Mouse (Mus musculus) megakaryocyte, embryonic 14.5 days (primary cell): ENCODE data around the gene Lrmda. TPM values are rescaled to one million over a fixed set of nuclear protein-coding genes. Genes with fewer than 3 reads are reported as not detected.

Experiments used
- H3K27me3 ChIP-seq: replicated peaks from 2 replicates; pipeline ENCODE3; 2012; ENCODE audit warnings: inconsistent platforms
- H3K36me3 ChIP-seq: replicated peaks from 2 replicates; pipeline ENCODE3; 2012; ENCODE audit warnings: low read length, inconsistent platforms, mixed read lengths
- H3K4me1 ChIP-seq: 2 replicates; pipeline ENCODE4 v1.6.1; 2012; ENCODE audit warnings: inconsistent platforms
- H3K4me3 ChIP-seq: replicated peaks from 2 replicates; pipeline ENCODE3; 2012; ENCODE audit warnings: moderate library complexity, mild to moderate bottlenecking, inconsistent platforms
- H3K9me3 ChIP-seq: 2 replicates; pipeline ENCODE4 v1.6.1; 2012; ENCODE audit warnings: inconsistent platforms
- FLI1 ChIP-seq: IDR thresholded peaks from 2 replicates; pipeline ENCODE4 v1.6.1; 2012; ENCODE audit warnings: low read length, inconsistent platforms, mixed read lengths
- GATA1 ChIP-seq: IDR thresholded peaks from 3 replicates; pipeline ENCODE4 v1.6.1; 2012; ENCODE audit warnings: mixed read lengths, low read length, inconsistent platforms, borderline replicate concordance
- polyA plus RNA-seq: library from polyadenylated mRNA; stranded (reverse); fragments of >175 nt; gene quantifications from 2 replicates; pipeline ENCODE4 v1.2.3, GENCODE M21; 2012; ENCODE audit warnings: low replicate concordance; ENCODE audit not compliant: insufficient read depth

The Lrmda gene
- polyA plus RNA-seq, 1 experiment: 7.1 TPM

DNA sequence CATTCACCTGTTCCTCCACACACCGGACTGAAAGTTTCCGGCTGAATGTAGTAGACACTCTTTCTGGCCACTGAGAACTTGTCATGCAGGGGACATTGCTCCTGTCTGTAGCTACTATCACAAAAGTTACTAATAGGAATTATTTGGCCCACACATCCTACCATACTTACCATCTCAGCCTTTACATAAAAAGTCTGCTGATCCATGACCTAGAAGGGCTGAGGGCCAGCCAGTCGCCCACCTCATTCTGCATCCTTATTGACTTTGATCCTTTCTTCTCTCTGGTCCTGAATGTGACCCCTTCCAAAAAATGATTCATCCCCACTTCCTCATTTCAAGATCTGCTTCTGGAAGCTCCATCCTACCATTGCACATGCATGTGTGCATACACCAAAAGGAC lies 534.2 kb downstream of the Lrmda start:
- no peaks in the 10 kb centered on the region for H3K27me3 ChIP-seq
- no peaks in the 10 kb centered on the region for H3K36me3 ChIP-seq
- peaks cover 3% of the 10 kb centered on the region; the same call in 1 of the 2 replicates for H3K4me1 ChIP-seq
- H3K9me3 ChIP-seq: no peaks in the 10 kb centered on the region
- no peak for TF ChIP-seq FLI1
- TF ChIP-seq GATA1: no peak
- H3K4me3 ChIP-seq: no peak overlapping the region

GRCm38 (mm10) chr14:22572486-22572885 lies 553.0 kb downstream of the Lrmda start:
- Histone ChIP-seq H3K4me1 (no peaks in the 10 kb centered on the region), H3K9me3 (no peaks in the 10 kb centered on the region), H3K4me3 (no peak overlapping the region), H3K36me3 (no peaks in the 10 kb centered on the region), H3K27me3 (peaks cover 5% of the 10 kb centered on the region)
- TF ChIP-seq GATA1 (no peak), FLI1 (no peak)

DNA sequence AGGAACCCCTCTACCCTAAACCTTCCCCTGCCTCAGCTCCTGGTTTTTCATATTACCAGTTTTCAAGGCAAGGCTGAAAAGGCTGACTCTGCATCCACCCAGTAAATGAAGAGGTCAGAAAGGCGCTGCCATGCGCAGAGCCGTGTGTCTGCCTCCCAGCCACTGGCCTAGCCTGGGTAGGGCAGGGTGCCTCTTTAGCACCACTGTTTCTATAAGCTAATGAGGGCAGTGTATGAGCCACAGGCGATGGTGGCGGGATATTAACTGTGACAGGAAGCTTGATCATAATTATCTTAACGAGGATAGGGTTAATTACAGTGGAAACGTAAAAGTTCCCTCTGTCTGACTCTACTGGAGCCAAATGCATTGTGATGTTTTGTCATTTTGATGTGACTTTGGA lies 554.1 kb downstream of the Lrmda start:
- TF ChIP-seq GATA1 (no peak), FLI1 (no peak)
- no peaks in the 10 kb centered on the region for H3K4me1 ChIP-seq
- no peaks in the 10 kb centered on the region for H3K9me3 ChIP-seq
- H3K4me3 ChIP-seq: no peak overlapping the region
- peaks cover 5% of the 10 kb centered on the region for H3K27me3 ChIP-seq
- H3K36me3 ChIP-seq: no peaks in the 10 kb centered on the region

- no peaks in the 10 kb centered on the region for H3K4me1 ChIP-seq
- no peaks in the 10 kb centered on the region for H3K36me3 ChIP-seq
- peaks cover 5% of the 10 kb centered on the region for H3K27me3 ChIP-seq
- no peak for TF ChIP-seq FLI1
- no peak for TF ChIP-seq GATA1
- no peaks in the 10 kb centered on the region for H3K9me3 ChIP-seq
- H3K4me3 ChIP-seq: no peak overlapping the region
These were observed 554.5 kb downstream of the Lrmda start for GRCm38 (mm10) chr14:22574006-22574405.

GRCm38 (mm10) chr14:22576441-22576840 lies 556.9 kb downstream of the Lrmda start:
- Histone ChIP-seq H3K27me3 (peaks cover 9% of the 10 kb centered on the region), H3K36me3 (no peaks in the 10 kb centered on the region), H3K4me3 (no peak overlapping the region), H3K4me1 (no peaks in the 10 kb centered on the region), H3K9me3 (no peaks in the 10 kb centered on the region)
- TF ChIP-seq FLI1 (no peak), GATA1 (no peak)

- H3K4me1 ChIP-seq: no peaks in the 10 kb centered on the region
- no peak for TF ChIP-seq FLI1
- TF ChIP-seq GATA1: no peak
These were observed 558.0 kb downstream of the Lrmda start for GRCm38 (mm10) chr14:22577411-22578037.

GRCm38 (mm10) chr14:22578224-22578623 lies 558.7 kb downstream of the Lrmda start:
- Histone ChIP-seq H3K9me3 (no peaks in the 10 kb centered on the region), H3K4me1 (no peaks in the 10 kb centered on the region), H3K27me3 (peaks cover 9% of the 10 kb centered on the region), H3K36me3 (no peaks in the 10 kb centered on the region), H3K4me3 (no peak overlapping the region)
- TF ChIP-seq FLI1 (no peak), GATA1 (no peak)

More at GRCm38 (mm10) chr14:22577411-22578037, 558.0 kb downstream of the Lrmda start:
- H3K36me3 ChIP-seq: no peaks in the 10 kb centered on the region
- H3K27me3 ChIP-seq: peaks cover 9% of the 10 kb centered on the region
- no peaks in the 10 kb centered on the region for H3K9me3 ChIP-seq
- no peak overlapping the region for H3K4me3 ChIP-seq

GRCm38 (mm10) chr14:22578986-22579385 lies 559.5 kb downstream of the Lrmda start:
- no peaks in the 10 kb centered on the region for H3K9me3 ChIP-seq
- no peak for TF ChIP-seq GATA1
- no peak for TF ChIP-seq FLI1
- no peak overlapping the region for H3K4me3 ChIP-seq
- no peaks in the 10 kb centered on the region for H3K36me3 ChIP-seq
- H3K4me1 ChIP-seq: no peaks in the 10 kb centered on the region
- H3K27me3 ChIP-seq: peaks cover 9% of the 10 kb centered on the region

- Histone ChIP-seq H3K27me3 (peaks cover 4% of the 10 kb centered on the region), H3K9me3 (no peaks in the 10 kb centered on the region), H3K36me3 (no peaks in the 10 kb centered on the region), H3K4me1 (no peaks in the 10 kb centered on the region), H3K4me3 (no peak overlapping the region)
- TF ChIP-seq GATA1 (no peak), FLI1 (no peak)
These were observed 562.6 kb downstream of the Lrmda start for GRCm38 (mm10) chr14:22582065-22582464.

DNA sequence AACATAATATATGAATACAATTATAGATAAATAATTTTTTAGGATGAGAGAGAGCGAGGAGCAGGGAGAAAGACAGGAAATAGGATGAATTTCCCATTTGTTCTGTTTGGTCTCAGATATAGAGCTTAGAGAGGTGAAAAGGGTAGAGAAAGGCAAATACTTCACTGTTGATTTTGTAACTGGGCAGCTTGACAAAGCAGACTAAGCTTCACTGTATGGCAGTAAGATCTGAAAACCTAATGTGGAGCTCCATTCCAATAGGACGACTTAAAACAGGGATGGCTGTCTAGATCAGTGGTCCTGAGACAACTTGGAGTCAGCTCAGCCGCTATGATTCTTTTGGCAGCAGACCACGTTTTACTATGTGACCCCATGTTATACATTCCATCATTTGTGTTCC lies 566.8 kb downstream of the Lrmda start:
- Histone ChIP-seq H3K4me1 (no peaks in the 10 kb centered on the region), H3K36me3 (no peaks in the 10 kb centered on the region)
- TF ChIP-seq GATA1 (no peak), FLI1 (no peak)

DNA sequence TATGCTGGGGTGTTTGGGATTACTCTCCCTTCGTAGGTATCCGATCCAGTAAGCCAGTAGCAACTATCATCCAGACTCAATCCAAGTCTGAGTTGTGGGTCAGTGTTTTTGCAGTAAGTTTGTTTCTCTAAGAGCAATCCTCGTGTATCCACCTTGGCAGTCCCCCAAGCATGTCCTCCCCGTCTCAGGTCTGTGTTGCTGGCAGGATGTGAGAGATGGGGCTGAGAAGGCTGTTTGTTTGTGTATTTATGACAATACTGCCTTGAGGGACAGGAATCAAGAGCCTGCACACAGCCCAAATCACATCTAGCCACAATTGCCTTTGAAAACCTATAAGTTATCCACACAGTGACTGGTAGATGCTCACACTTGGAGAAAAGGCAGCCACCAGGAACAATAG lies 567.3 kb downstream of the Lrmda start:
- Histone ChIP-seq H3K4me3 (no peak overlapping the region), H3K4me1 (no peaks in the 10 kb centered on the region), H3K36me3 (no peaks in the 10 kb centered on the region), H3K9me3 (no peaks in the 10 kb centered on the region), H3K27me3 (no peaks in the 10 kb centered on the region)
- no peak for TF ChIP-seq GATA1

More for the DNA sequence above, 566.8 kb downstream of the Lrmda start:
- Histone ChIP-seq H3K27me3 (no peaks in the 10 kb centered on the region), H3K9me3 (no peaks in the 10 kb centered on the region), H3K4me3 (no peak overlapping the region)
